Mouse (Mus musculus) hindbrain, embryonic 10.5 days (tissue): Measurements from ENCODE around the gene Larp1. TPM values are rescaled to one million over a fixed set of nuclear protein-coding genes. Genes with fewer than 3 reads are reported as not detected.
"Not testable (repeated sequence)": the region's sequence is repeated elsewhere in the genome, so short reads cannot be mapped to it uniquely, and the experiment has no call there.

Experiments
- DNase-seq: peaks from one replicate; pipeline ENCODE4 v3.0.0-alpha.2; 2017; ENCODE audit warnings: low spot score
- H3K27ac ChIP-seq: fragments of 300-500 bp; sonication (generic); 2 replicates; pipeline ENCODE4 v1.5.1; 2016; ENCODE audit warnings: mild to moderate bottlenecking, moderate library complexity
- H3K27me3 ChIP-seq: fragments of 300-500 bp; sonication (generic); 2 replicates; pipeline ENCODE4 v1.6.1; 2016; ENCODE audit warnings: mild to moderate bottlenecking; ENCODE audit not compliant: poor library complexity, insufficient read depth, severe bottlenecking
- H3K36me3 ChIP-seq: fragments of 300-500 bp; sonication (generic); 2 replicates; pipeline ENCODE4 v1.6.1; 2016; ENCODE audit warnings: mild to moderate bottlenecking, moderate library complexity
- H3K4me1 ChIP-seq: fragments of 300-500 bp; sonication (generic); replicated peaks from 2 replicates; pipeline ENCODE4 v1.6.1; 2016; ENCODE audit warnings: mild to moderate bottlenecking
- H3K4me3 ChIP-seq: fragments of 300-500 bp; sonication (generic); 2 replicates; pipeline ENCODE4 v1.5.1; 2016; ENCODE audit warnings: mild to moderate bottlenecking, moderate library complexity
- H3K9me3 ChIP-seq: fragments of 300-500 bp; sonication (generic); 2 replicates; pipeline ENCODE4 v1.6.1; 2016; ENCODE audit warnings: mild to moderate bottlenecking, moderate library complexity
- WGBS: fragments of 180-500 bp; shearing (Covaris S2); methylation state at CpG from one replicate; pipeline ENCODE4 v1.1.7; 2016; 5-methylcytosine and 5-hydroxymethylcytosine counted together
- polyA plus RNA-seq: library from polyadenylated mRNA; unstranded; fragments of >200 nt; fragmentation: Nextera tagmentation; extraction: Ambion mirVana; gene quantifications from 2 replicates; pipeline ENCODE4 v1.2.1, GENCODE M21; 2016

The Larp1 gene
- polyA plus RNA-seq, 1 experiment from 2014 or later, result 14.0 TPM

DNA sequence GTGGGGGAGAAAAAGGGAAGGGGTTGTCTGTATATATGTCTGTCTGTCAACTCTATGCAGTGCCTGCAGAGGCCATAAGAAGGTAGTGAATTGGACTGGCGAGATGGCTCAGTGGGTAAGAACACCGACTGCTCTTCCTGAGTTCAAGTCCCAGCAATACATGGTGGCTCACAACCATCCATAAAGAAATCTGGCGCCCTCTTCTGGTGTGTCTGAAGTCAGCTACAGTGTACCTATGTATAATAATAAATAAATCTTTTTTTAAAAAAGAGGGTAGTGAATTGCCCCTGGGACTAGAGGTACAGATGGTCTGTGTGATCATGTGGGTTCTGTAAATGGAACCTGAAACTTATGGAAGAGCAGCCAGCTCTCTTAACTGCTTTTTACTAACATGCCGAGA is 37.6 kb downstream of the Larp1 start:
- 83% methylated on average over 4 of the region's 4 CpGs for WGBS
- Histone ChIP-seq H3K36me3 (peaks cover 85% of the 10 kb centered on the region), H3K27me3 (no peaks in the 10 kb centered on the region), H3K4me3 (no peak overlapping the region), H3K9me3 (no peaks in the 10 kb centered on the region), H3K27ac (no peak overlapping the region), H3K4me1 (no peaks in the 10 kb centered on the region)
- no peak for DNase-seq

- peaks cover 93% of the 10 kb centered on the region for H3K36me3 ChIP-seq
Observed at GRCm38 (mm10) chr11:58057455-58057854, 48.6 kb downstream of the Larp1 start.

GRCm38 (mm10) chr11:58059752-58060151 is 50.9 kb downstream of the Larp1 start:
- DNase-seq, H3K27me3 ChIP-seq, H3K27ac ChIP-seq, H3K4me1 ChIP-seq, H3K4me3 ChIP-seq, H3K9me3 ChIP-seq: not testable (repeated sequence)
- 92% methylated on average over 7 of the region's 7 CpGs for WGBS
- peaks cover 76% of the 10 kb centered on the region for H3K36me3 ChIP-seq

More at GRCm38 (mm10) chr11:58057455-58057854, 48.6 kb downstream of the Larp1 start:
- H3K27me3 ChIP-seq, result no peaks in the 10 kb centered on the region
- WGBS, result 62% methylated on average over 6 of the region's 6 CpGs
- DNase-seq, result peak; percentile 23
- no peaks in the 10 kb centered on the region for H3K4me1 ChIP-seq
- no peak overlapping the region for H3K27ac ChIP-seq
- H3K4me3 ChIP-seq, result no peak overlapping the region
- H3K9me3 ChIP-seq, result no peaks in the 10 kb centered on the region

DNA sequence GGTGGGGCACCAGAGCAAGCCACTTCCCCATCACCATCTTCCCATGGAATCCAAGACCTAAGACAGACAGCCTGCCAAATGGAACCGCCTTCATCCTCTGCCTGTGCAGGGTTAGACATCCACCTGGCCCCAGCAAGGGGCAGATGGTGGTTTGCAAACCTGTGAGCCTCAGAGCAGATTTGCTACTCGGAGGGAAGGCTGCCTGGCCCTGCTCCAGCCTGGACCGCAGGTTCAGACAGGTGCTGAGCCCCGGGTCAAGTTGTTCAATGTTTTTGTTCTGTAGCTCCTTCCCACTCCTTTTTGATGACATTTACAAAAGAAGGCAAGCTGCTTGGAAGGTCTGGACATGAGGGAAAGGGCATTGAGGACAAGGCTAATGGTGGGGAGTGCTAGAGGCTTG is 52.4 kb downstream of the Larp1 start:
- H3K36me3 ChIP-seq, result peaks cover 62% of the 10 kb centered on the region
- not testable (repeated sequence) for H3K27me3 ChIP-seq, H3K27ac ChIP-seq, H3K9me3 ChIP-seq, DNase-seq, H3K4me1 ChIP-seq, H3K4me3 ChIP-seq
- 93% methylated on average over 4 of the region's 4 CpGs for WGBS

DNA sequence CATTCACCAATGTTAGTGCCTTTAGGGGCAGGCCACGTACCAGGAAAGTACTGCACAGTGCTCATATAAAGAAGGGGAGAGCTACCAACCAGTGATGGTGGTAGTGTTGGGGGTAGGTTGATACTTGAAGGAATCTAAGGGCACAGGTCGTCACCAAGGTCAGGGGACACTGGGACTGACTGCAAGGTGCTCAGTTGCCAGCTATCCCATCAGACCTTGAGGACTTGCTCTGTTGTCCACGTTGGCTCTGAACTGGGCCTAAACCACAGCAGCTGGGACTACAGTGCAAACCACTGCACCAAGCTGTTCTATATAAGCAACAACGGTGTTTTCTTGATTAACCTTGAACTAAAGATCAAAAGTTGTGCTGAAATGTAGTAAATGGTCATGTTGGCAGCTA is 53.7 kb downstream of the Larp1 start:
- no peak for DNase-seq
- Histone ChIP-seq H3K36me3 (peaks cover 49% of the 10 kb centered on the region), H3K9me3 (no peaks in the 10 kb centered on the region), H3K27me3 (no peaks in the 10 kb centered on the region), H3K4me1 (no peaks in the 10 kb centered on the region), H3K27ac (no peak overlapping the region), H3K4me3 (no peak overlapping the region)
- 92% methylated on average over 4 of the region's 4 CpGs for WGBS

- Histone ChIP-seq H3K4me3 (no peak overlapping the region), H3K27ac (no peak overlapping the region), H3K9me3 (no peaks in the 10 kb centered on the region), H3K27me3 (no peaks in the 10 kb centered on the region), H3K36me3 (peaks cover 28% of the 10 kb centered on the region), H3K4me1 (no peaks in the 10 kb centered on the region)
- 85% methylated on average over 4 of the region's 4 CpGs for WGBS
- no peak for DNase-seq
Observed at GRCm38 (mm10) chr11:58065025-58065424, 56.2 kb downstream of the Larp1 start.

- Histone ChIP-seq H3K4me3 (no peak overlapping the region), H3K36me3 (no peaks in the 10 kb centered on the region), H3K27ac (no peak overlapping the region), H3K27me3 (no peaks in the 10 kb centered on the region), H3K4me1 (no peaks in the 10 kb centered on the region), H3K9me3 (no peaks in the 10 kb centered on the region)
- DNase-seq, result no peak
- WGBS, result 80% methylated on average over 3 of the region's 3 CpGs
Observed at GRCm38 (mm10) chr11:58072978-58073377, 64.1 kb downstream of the Larp1 start.

- Histone ChIP-seq H3K36me3 (no peaks in the 10 kb centered on the region), H3K27ac (no peak overlapping the region), H3K4me1 (no peaks in the 10 kb centered on the region), H3K4me3 (no peak overlapping the region), H3K9me3 (0 out of 2 replicates have a peak, but pooled peaks cover 3% of the 10 kb centered on the region), H3K27me3 (no peaks in the 10 kb centered on the region)
- 79% methylated on average over 4 of the region's 4 CpGs for WGBS
- DNase-seq, result no peak
Observed at GRCm38 (mm10) chr11:58077270-58077669, 68.4 kb downstream of the Larp1 start.

- DNase-seq, result no peak
- Histone ChIP-seq H3K4me3 (no peak overlapping the region), H3K27ac (no peak overlapping the region), H3K9me3 (0 out of 2 replicates have a peak, but pooled peaks cover 3% of the 10 kb centered on the region), H3K27me3 (no peaks in the 10 kb centered on the region), H3K4me1 (no peaks in the 10 kb centered on the region), H3K36me3 (no peaks in the 10 kb centered on the region)
- WGBS, result 87% methylated on average over 6 of the region's 6 CpGs
Observed at GRCm38 (mm10) chr11:58081716-58082115, 72.9 kb downstream of the Larp1 start.

- Histone ChIP-seq H3K27ac (no peak overlapping the region), H3K4me1 (peaks cover 17% of the 10 kb centered on the region), H3K27me3 (peaks cover 22% of the 10 kb centered on the region), H3K4me3 (peak overlapping the region; percentile 27), H3K36me3 (no peaks in the 10 kb centered on the region), H3K9me3 (no peaks in the 10 kb centered on the region)
- WGBS, result 52% methylated on average over 4 of the region's 4 CpGs
- DNase-seq, result no peak
Observed at GRCm38 (mm10) chr11:58092541-58092940, 83.7 kb downstream of the Larp1 start.

DNA sequence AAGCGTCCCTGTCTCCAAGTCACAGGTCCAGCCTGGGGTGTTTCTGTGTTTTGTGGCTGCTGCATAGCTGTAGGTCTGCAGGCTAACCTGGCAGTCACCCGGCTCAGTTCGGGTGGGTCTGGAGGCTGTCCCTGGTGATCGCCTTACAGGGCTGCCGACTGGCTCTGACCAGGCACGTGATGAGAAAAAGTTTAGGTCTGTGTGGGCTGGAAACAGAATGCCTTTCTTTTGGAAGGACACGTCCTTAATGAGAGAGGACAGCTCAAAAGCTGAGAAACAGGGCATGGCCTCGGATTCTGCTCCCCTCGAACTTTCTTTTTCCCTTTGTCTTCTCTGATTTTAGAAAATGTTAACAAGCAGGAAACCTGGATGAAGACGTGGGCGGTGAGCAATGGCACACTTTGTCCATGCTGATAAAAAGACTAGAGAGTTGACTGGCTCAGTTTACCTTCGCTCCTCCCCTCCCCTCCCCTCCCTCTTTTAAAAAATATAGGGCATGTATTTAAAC is 84.2 kb downstream of the Larp1 start, which contains the start of gene Gm12248:
Gm12248 (minus strand) TSS at position 114 of the 508 bp plus-strand sequence.
- Histone ChIP-seq H3K27ac (no peak within 1 kb of the TSS), H3K27me3 (peaks cover 27% of the 10 kb centered on the region), H3K36me3 (no peaks in the 10 kb centered on the region), H3K4me3 (peak within 1 kb of the TSS; percentile 27), H3K4me1 (peaks cover 22% of the 10 kb centered on the region), H3K9me3 (no peaks in the 10 kb centered on the region)
- DNase-seq, result peak; percentile 27
- WGBS, result 22% methylated on average over 12 of the region's 12 CpGs

DNA sequence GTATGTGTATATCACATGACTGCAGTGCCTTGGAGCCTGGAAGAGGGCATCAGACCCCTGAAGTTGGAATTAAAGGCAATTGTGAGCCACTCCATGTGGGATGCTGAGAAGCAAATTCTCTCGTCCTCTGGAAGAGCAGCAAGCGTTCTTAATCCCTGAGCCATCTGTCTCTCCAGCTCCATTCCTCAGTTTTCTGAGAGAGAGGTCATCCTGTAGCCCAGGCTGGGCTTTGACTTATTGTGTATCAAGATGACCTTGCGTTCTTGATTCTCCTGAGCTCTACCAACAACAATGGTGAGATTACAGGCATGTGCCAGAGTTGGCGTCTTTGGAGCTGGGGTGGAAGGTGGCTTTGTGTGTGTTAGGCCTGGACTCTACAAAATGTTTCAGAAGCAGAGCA is 85.9 kb downstream of the Larp1 start:
- DNase-seq, result no peak
- Histone ChIP-seq H3K36me3 (no peaks in the 10 kb centered on the region), H3K9me3 (no peaks in the 10 kb centered on the region), H3K27me3 (peaks cover 40% of the 10 kb centered on the region), H3K27ac (no peak overlapping the region), H3K4me3 (no peak overlapping the region), H3K4me1 (peaks cover 22% of the 10 kb centered on the region)
- 75% methylated on average over 4 of the region's 4 CpGs for WGBS

DNA sequence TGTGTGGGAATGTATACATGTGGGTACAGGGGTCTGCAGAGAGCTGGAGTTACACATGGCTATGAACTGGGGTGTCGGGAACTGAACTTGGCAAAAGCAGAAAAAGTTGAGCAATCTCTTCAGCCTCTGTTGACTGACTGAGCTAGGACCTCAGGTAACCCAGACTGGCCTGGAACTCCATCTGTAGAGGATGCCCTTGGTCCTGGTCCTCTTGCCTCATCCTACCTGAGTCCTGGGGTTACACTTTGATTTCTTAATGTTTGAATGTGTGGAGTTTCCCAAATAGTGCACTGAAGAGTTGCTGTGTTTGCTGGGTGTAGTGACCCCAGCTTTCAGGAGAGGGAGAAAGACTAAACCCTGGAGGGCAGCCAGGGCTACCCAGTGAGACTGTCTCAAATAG is 86.7 kb downstream of the Larp1 start:
- H3K9me3 ChIP-seq, result no peaks in the 10 kb centered on the region
- H3K4me3 ChIP-seq, result no peak overlapping the region
- no peak overlapping the region for H3K27ac ChIP-seq
- no peak for DNase-seq
- WGBS, result 84% methylated on average over 1 of the region's 1 CpGs
- H3K4me1 ChIP-seq, result peaks cover 22% of the 10 kb centered on the region
- peaks cover 40% of the 10 kb centered on the region for H3K27me3 ChIP-seq
- no peaks in the 10 kb centered on the region for H3K36me3 ChIP-seq

DNA sequence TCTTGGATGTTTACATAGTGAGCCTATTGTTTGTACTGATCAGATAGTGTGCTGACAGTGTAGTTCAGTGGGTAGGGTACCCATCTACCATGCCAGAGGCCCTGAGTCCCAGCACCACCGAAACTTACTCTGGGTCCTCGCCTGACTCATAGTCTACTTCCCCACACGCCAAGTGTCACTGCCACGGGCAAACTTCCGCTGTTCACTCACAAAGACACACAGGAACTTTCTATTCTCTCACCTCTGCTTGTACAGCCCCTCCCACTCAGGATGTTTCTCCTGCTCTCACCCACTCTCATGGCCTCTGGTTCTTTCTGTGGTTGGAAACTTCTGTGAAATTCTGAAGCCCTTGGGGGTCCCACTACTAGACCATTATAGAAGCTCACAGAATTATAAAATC is 87.3 kb downstream of the Larp1 start:
- no peak overlapping the region for H3K27ac ChIP-seq
- 84% methylated on average over 5 of the region's 5 CpGs for WGBS

More for the DNA sequence above, 87.3 kb downstream of the Larp1 start:
- Histone ChIP-seq H3K4me3 (no peak overlapping the region), H3K4me1 (peaks cover 22% of the 10 kb centered on the region), H3K9me3 (no peaks in the 10 kb centered on the region), H3K36me3 (no peaks in the 10 kb centered on the region), H3K27me3 (peaks cover 40% of the 10 kb centered on the region)
- DNase-seq, result no peak
